Mouse (Mus musculus): ENCODE measurements around the gene Kif2a. TPM values are rescaled to one million over a fixed set of nuclear protein-coding genes. Genes with fewer than 3 reads are reported as not detected.

The Kif2a gene
- 100 to 1,000 TPM in 1 of 2 experiments, 10 to 100 TPM in 1; 92.4 to 108 TPM for total RNA-seq (2021)

DNA sequence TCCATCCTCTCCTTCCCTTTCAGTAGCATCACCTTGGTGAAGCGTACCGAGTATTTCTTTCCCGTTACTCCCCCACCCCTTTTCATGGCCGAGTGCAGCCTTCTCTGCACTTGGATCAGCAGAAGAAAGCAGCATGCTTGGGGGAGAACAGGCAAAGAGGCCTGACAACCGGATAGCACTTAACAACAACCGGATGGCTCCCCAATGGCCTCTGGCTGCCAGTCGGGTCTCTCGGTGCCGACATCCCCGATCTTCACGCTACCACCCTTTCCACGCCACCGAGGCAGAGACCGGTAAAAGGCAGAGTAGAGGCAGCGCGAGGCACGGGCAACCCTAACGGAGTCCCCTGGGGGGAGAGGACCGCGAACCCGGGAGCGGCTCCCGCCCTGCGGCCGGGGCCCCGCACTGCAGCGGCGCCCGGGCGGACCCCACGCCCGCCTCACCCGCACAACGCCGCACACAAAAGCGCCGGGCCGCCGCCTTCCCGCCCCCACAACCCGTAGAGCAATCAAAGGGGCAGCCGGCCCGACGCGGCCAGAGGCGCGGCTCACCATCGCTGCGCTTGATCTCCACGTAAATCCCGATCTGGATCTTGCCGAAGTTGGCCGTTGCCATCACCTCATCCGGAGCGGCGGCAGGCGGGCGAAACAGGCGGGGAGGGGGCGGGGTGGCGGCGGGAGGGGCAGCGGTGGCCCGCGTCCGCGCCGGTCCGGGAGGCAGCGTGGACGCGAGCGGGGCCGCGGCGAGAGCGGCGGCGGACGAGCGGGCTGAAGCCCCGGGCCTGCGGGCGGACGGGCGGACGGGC lies at the start of gene Kif2a:
Gene Kif2a (minus strand): TSS at position 666 of the 805 bp plus-strand sequence.
- intact Hi-C loops (cut with DNase I): loop anchor here (5.0 kb wide), 1 partner anchor 81 kb away; no protein-coding TSS in a partner anchor
- DNase-seq (ENCODE audit: low spot score in 2 of 2): peak; percentile 63

DNA sequence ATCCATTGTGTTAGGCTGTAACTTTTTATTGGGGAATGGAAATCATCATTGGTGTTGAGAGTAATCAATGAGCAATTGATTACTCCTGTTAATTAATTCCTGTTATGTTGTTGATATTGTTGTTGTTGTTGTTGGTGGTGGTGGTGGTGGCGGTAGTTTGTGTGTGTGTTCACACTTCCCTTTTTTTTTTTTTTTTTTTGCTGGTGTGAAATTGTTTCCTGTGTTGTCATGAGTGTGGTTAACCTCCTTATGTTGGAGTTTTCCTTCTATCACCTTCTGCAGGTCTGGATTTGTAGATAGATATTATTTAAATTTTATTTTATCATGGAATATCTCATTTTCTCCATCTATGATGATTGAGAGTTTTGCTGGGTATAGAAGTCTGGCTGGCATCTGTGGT lies 47.1 kb upstream of the Kif2a start:
- intact Hi-C loops (cut with DNase I): no loop called here
- DNase-seq (ENCODE audit: low spot score in 2 of 2): no peak

DNA sequence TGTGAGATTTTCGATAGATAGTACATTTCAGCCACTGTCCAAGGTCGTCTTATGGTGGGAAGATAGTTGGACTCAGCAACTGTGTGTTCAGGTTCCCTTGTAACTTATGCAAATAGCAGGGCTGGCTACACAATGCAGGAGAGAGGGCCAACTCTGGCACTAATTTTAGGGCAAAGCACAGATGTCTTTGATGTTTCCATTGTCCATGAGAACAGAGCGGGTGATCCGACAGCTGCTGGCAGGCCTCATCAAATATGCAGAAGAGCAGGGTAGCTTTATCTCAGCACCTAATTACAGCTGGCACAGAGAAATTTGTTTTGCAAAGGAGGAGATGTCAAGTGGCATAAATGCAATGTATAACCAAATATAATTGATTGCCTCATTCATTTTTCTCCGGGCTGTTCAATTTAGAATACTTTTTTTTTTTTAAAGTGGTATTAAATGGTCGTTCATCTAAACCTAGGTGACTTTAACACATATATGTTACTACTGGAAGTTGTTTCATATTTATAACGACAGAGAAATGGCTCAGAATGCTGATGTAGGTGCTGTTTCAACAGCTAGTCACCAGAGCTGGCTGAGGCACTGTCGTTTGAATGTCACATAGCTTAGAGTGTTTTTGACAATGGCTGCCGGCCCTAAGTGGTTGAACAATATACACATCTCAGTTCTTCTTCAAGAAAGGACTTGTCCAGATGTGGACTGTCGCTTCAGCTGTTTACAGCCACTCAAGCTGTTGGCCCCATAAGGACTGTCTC lies 43.4 kb upstream of the Kif2a start:
- intact Hi-C loops (cut with DNase I): no loop called here
- DNase-seq (ENCODE audit: low spot score in 2 of 2): no peak

DNA sequence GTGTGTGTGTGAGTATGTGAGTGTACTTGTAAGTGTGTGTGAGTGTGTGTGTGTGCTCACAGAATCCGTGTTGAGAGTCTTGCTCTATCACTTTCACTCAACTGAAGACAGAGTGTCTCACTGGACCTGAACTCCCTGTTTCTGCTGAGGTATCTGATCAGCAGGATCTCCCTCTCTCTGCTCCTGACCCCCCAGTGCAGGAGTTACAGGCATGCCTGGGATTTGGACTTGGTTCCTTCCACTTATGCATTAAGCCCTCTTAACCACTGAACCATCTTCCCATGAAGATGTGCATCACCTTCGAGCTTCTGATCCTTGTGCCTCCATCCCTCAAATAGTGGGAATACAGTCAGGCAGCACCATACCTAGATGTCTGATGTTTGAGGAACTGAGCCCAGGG lies 42.3 kb upstream of the Kif2a start:
- DNase-seq (ENCODE audit: low spot score in 2 of 2): no peak
- intact Hi-C loops (cut with DNase I): no loop called here

DNA sequence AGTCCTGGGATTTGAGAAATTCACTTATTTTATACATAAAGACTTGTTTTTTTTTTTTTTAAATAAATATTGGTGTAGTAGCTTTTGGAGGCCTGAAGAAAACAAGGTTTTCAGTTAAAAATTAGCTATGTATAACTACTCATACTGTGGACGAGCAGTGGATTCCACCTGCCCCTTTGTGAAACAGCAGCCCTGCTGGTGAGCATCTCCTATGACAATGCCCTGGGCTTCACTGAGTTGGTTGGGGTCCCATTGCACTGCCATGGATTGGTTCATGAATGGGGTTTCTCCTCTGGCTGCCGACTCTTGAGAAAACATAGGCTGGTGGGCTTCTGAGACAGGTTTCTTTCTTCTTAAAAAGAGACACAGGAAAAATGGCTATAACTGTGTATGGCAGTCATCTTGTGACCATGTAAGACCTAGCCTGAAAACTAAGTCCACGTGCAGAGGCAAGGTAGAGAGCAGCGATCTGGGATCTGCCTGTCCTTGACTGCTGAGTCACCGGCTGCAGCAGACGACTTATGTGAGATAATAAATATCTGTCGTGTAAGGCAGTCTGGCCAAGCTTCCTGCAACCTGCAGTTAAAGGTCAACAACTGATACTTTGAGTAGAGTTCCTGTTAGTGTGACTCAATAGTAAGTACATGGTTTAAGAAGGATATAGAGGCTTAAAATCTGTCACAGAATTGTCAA lies 41.3 kb upstream of the Kif2a start:
- intact Hi-C loops (cut with DNase I): no loop called here
- DNase-seq (ENCODE audit: low spot score in 2 of 2): no peak

DNA sequence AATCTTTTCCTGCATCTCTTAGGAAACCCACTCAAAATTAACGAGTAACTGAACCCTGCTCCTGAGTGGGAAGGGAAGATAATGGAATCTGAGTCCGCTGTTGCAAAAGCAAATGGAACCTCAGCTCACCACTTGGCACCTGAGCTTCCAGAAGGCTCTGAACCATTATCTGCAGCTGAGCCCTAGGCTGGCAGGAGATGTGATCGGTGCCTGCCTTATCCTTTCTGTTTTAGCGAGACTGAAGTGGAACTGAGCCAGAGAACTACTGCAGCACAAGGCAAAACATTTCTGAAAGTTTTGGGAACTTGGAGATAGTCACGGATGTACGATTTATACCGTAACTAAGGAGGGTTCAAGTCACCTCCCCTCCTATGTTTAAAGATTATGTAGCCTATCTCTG lies 38.2 kb upstream of the Kif2a start:
- DNase-seq (ENCODE audit: low spot score in 2 of 2): no peak
- intact Hi-C loops (cut with DNase I): no loop called here

DNA sequence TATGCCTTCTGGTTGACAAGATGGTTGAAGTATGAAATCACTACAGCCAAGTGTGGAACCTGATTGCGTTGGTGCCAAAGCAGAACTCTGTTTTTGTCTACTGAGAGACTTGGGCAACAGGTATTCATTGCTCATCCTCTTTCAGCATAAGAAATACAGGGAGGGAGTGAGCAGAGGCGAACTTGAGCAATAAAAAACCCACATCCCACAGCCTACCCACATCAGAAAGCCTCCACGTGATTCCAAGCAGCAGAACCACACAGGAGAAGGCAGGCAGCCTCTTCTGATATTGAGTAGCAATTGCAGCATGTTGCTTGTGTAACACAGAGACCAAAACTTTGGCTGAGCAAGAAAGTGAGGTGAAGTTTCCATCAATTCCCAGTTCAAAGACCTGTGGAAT lies 37.5 kb upstream of the Kif2a start:
- no peak for DNase-seq (ENCODE audit: low spot score in 2 of 2)
- intact Hi-C loops (cut with DNase I): no loop called here

DNA sequence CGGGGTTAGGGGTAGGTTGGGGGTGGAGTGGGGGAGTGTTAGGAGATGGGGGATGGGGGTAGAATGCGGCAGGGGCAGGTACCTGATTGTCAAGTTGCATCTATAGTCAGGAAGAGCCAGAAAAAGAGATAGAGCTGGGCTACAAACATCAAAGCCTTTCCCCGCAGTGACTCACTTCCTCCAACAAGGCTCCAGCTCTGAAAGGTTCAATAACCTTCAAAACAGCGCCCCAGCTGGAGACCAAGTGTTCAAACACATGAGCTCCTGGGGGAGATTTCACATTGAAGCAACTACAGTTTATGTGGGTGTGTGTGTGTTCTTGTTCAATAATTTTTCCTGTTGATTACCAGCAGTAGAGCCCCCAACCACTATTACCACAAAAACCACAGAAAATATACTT lies 34.4 kb upstream of the Kif2a start:
- no peak for DNase-seq (ENCODE audit: low spot score in 2 of 2)
- intact Hi-C loops (cut with DNase I): no loop called here

DNA sequence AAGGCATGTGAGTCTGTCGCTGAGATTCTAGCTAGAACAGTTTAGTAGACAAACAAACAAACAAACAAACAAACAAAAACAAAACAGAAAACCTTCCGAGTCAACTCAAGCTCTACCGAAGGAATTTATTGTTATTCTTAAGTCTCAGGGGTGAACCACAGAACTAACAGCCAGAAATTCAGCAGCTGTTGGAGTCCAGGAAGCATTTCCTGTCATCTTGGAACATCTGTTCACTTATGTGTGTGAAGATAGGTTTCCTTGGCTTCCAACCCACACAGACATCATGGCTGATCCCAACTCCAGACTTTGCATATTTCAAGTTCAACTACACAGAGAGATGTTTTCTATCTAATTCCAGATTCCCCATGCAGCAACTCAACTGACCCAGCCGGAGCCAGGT lies 32.6 kb upstream of the Kif2a start:
- intact Hi-C loops (cut with DNase I): no loop called here
- DNase-seq (ENCODE audit: low spot score in 2 of 2): no peak

DNA sequence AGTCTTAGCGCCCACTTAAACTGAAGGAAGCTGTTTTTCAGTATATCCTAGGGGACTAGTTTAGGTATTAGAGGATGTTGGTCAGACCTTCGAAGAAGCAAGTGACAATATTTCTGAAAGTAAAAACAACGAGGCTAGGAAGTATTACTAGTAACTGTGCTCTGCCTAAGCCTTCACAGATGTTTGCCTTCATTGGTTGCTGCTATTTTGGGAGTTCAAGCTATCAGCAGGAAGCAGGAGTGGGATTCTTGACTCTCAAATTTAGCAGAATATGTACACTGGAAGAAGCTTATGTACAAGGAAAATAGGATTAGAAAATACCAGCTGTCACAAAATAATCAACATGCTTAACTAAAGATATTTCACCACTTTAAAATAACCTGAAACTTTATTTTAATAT lies 29.4 kb upstream of the Kif2a start:
- DNase-seq (ENCODE audit: low spot score in 2 of 2): no peak
- intact Hi-C loops (cut with DNase I): no loop called here

DNA sequence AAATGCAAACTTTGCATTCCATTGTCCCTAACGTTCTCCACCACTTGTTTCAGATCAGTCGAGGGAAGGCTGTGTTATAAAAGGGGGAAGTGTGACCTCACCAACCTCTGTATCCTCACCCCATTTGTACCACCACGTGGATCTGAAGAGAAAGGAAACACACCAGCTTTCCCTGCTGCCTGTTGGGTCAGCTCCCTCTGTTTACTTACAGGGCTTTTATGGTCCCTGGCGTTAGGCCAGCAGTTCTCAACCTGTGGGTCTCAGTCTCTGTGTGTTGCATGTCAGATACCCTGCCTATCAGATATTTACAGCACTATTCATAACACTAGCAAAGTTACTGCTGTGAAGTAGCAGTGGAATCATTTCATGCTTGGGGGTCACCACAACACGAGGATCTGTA lies 22.3 kb upstream of the Kif2a start:
- no peak for DNase-seq (ENCODE audit: low spot score in 2 of 2)
- intact Hi-C loops (cut with DNase I): no loop called here

DNA sequence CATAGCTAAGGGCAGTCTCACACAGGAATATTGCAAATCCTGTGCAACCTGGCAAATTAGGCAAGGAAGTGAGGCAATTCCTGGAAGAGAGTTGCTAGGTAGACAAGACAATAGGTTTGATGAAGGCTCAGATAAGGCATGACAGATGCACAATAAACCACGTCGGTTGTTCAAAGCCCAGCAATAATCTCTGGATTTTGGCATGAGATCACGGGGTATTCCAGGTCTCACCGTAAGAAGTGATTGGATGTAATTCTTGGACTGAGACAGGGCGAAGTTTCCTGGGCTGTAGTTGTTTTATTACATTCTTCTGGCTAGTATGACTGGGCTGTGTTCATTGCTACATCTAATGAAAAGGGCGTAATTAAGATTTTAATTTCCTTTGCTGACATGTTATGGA lies 20.6 kb upstream of the Kif2a start:
- intact Hi-C loops (cut with DNase I): no loop called here
- DNase-seq (ENCODE audit: low spot score in 2 of 2): no peak

DNA sequence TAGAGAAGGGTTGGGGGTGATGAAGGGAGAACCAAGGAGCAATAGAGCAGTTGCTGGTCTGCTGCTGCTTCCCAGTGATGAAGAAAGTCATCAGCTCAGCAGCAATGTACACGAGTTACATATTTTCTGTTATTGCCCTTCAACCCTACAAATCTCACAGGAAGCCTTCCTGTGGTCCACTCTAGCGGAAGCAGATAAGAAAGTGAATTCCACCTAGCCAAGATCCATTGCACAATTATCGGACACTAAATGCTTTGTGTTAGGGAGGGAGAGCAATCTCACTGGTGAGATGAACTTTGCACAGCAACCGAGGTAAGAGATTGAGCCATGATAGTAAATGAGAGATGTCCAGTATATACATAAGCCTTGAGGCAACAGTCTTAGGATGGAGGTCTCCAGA lies 17.6 kb upstream of the Kif2a start:
- DNase-seq (ENCODE audit: low spot score in 2 of 2): no peak
- intact Hi-C loops (cut with DNase I): no loop called here

DNA sequence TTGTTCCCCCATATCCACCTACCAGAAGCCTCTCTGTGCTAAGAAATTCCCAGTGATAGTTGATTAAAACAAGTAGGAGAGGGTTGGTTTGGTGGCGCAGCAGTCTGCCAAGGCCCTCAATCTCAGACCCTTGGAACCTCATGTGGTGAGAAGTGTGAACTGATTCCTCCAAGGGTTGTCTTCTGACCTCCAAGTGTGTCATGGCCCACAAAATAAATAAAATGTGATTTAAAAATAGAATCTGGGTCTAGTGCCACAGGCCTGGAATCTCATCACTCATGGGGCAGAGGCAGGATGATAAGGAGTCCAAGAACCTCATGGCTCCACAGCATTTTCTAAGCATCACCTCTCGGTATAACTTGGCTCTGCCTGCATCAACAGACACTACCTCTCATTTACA lies 16.4 kb upstream of the Kif2a start:
- intact Hi-C loops (cut with DNase I): no loop called here
- DNase-seq (ENCODE audit: low spot score in 2 of 2): no peak

DNA sequence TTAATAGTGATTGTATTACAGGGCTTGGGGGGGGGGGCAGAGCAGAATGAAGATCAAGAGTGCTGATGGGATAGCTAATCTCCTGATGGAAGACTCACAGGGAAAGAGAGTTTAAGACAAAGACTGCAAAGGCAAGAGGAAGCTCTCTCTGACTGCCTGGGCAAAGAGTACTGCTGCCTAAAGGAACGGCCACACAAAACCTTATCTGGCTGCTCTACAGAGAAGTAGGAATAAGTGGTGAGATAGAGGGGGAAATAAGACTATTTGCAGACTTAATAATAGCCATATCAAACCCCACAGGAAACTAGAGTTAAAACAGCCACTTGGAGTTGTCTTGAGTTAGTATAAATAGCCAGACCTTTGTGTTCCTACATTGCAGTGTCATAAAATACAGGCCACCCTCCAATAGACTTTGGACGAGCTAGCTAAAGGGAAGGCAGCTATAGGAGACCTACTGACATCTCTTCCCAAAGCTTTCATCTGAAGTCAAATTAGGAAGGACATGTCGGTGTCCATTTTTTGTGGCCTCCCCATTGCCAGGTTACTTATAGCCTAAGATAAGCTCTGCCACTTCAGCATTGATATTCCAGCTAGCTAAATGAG lies 13.7 kb upstream of the Kif2a start:
- no peak for DNase-seq (ENCODE audit: low spot score in 2 of 2)
- intact Hi-C loops (cut with DNase I): no loop called here

DNA sequence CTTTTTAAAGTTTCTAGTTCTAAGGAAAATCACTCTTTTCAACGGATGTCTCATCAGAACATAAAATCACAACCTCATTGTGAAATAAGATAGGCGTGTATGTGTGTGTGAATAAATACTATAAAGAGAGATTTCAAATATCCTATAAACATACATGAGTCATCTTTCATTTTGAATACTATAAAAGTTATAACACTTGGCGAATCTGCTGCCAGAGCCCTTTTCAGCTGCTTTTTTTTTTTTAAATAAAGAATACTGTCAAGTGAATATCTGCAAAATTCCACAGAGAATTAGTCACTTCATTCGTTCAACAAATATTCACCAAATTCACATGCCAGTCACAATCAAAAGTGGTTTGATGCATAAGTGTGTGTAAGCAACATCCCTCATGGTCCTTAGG lies 13.2 kb upstream of the Kif2a start:
- no peak for DNase-seq (ENCODE audit: low spot score in 2 of 2)
- intact Hi-C loops (cut with DNase I): no loop called here

DNA sequence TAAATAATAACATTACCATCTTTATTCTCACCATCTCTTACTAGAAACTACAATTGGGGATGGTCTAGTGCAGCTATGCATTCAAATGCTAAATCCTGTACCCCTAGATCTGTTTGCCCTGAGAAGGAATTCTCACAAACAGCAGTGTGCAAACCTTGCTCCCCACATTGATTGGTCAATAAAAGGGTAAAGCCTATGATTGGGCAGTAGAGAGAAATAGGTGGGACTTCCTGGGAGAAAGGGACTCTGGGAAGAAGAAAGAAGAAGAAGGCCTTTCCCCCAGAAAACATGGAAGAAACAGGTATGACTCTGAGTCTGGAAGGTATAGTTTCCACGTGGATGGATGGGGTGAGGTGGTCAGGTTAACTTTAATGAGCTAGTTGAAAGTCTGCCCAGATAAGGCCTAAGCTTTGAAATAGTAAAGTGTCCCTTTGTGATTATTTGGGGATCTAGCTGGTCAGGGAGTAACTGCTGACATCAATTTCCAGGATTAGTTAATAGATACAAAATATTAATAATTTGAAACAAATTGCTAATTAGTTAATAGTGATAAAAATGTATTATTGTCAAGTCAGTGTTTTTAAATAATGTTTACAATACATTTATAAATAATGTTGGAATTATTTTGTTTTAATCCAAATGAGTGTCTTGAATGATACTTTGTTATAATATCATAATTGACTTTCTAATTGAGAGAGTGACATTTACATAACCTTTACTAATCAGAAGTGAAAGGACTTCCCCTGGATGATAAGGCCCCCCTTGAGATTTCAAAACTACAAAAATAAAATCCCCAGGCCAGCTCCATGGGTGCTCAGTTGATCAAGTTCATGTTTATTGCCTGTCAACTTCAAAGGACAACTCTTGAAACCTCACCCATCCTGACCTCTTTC lies 12.3 kb upstream of the Kif2a start:
- DNase-seq (ENCODE audit: low spot score in 2 of 2): no peak
- intact Hi-C loops (cut with DNase I): no loop called here

DNA sequence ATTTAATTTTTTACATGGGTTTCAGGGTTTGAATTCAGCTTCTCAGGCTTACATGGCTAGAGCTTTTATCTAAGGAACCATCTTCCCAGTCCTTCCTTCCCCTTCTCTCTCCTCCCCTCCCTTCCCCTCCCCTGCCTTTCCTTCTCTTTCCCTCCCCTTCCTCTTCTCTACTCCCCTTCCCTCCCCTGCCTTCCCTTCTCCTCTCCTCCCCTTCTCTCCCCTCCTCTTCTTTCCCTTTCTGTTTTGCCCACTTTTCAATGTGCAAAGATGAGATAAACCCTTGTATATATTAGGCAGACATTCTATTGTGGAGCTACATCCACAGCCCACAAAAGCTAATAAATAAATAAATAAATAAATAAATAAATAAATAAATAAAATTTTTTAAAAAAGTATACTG lies 9.3 kb upstream of the Kif2a start:
- intact Hi-C loops (cut with DNase I): no loop called here

DNA sequence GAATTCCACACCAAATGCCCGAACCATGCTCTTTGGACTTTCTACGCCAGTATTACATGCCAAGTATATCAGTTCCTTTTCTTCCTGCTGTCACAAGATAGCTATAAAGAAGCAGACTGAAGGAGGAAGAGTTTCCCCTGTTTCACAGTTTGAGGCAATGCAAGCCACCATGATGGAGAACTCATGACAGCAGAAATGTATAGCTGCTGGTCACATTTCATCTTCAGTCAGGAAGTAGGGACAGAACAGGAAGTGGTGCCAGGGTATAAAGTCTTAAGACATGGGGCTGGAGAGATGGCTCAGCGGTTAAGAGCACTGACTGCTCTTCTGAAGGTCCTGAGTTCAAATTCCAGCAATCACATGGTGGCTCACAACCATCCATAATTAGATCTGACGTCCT lies 5.3 kb upstream of the Kif2a start:
- intact Hi-C loops (cut with DNase I): no loop called here

More for the DNA sequence above, 9.3 kb upstream of the Kif2a start:
- no peak for DNase-seq (ENCODE audit: low spot score in 2 of 2)

More for the DNA sequence above, 5.3 kb upstream of the Kif2a start:
- no peak for DNase-seq (ENCODE audit: low spot score in 2 of 2)
